Mouse (Mus musculus) megakaryocyte, embryonic 14.5 days (primary cell): ENCODE measurements around the gene Fry. TPM values are rescaled to one million over a fixed set of nuclear protein-coding genes. Genes with fewer than 3 reads are reported as not detected.

Experiments
- H3K27me3 ChIP-seq: replicated peaks from 2 replicates; pipeline ENCODE3; 2012; ENCODE audit warnings: inconsistent platforms
- H3K36me3 ChIP-seq: replicated peaks from 2 replicates; pipeline ENCODE3; 2012; ENCODE audit warnings: low read length, inconsistent platforms, mixed read lengths
- H3K4me1 ChIP-seq: 2 replicates; pipeline ENCODE4 v1.6.1; 2012; ENCODE audit warnings: inconsistent platforms
- H3K4me3 ChIP-seq: replicated peaks from 2 replicates; pipeline ENCODE3; 2012; ENCODE audit warnings: moderate library complexity, mild to moderate bottlenecking, inconsistent platforms
- H3K9me3 ChIP-seq: 2 replicates; pipeline ENCODE4 v1.6.1; 2012; ENCODE audit warnings: inconsistent platforms
- FLI1 ChIP-seq: IDR thresholded peaks from 2 replicates; pipeline ENCODE4 v1.6.1; 2012; ENCODE audit warnings: low read length, inconsistent platforms, mixed read lengths
- GATA1 ChIP-seq: IDR thresholded peaks from 3 replicates; pipeline ENCODE4 v1.6.1; 2012; ENCODE audit warnings: mixed read lengths, low read length, inconsistent platforms, borderline replicate concordance
- polyA plus RNA-seq: library from polyadenylated mRNA; stranded (reverse); fragments of >175 nt; gene quantifications from 2 replicates; pipeline ENCODE4 v1.2.3, GENCODE M21; 2012; ENCODE audit warnings: low replicate concordance; ENCODE audit not compliant: insufficient read depth

The Fry gene
- polyA plus RNA-seq, 1 experiment = 1.5 TPM

- Histone ChIP-seq H3K36me3 (peaks cover 6% of the 10 kb centered on the region), H3K4me3 (no peak overlapping the region), H3K27me3 (no peaks in the 10 kb centered on the region), H3K4me1 (peaks cover 18% of the 10 kb centered on the region), H3K9me3 (no peaks in the 10 kb centered on the region)
- TF ChIP-seq GATA1 (no peak), FLI1 (no peak)
Measured at GRCm38 (mm10) chr5:150164671-150165070, 46.2 kb downstream of the Fry start.

- Histone ChIP-seq H3K4me3 (no peak overlapping the region), H3K36me3 (peaks cover 3% of the 10 kb centered on the region), H3K4me1 (peaks cover 10% of the 10 kb centered on the region; the same call in 1 of the 2 replicates), H3K27me3 (no peaks in the 10 kb centered on the region), H3K9me3 (peaks cover 4% of the 10 kb centered on the region; the same call in 1 of the 2 replicates)
- TF ChIP-seq FLI1 (no peak), GATA1 (no peak)
Measured at GRCm38 (mm10) chr5:150166811-150167210, 48.4 kb downstream of the Fry start.

GRCm38 (mm10) chr5:150167287-150167686 lies 48.8 kb downstream of the Fry start:
- Histone ChIP-seq H3K4me3 (no peak overlapping the region), H3K27me3 (no peaks in the 10 kb centered on the region), H3K36me3 (peaks cover 8% of the 10 kb centered on the region), H3K4me1 (peaks cover 7% of the 10 kb centered on the region; the same call in 1 of the 2 replicates), H3K9me3 (peaks cover 5% of the 10 kb centered on the region; the same call in 1 of the 2 replicates)
- no peak for TF ChIP-seq FLI1
- no peak for TF ChIP-seq GATA1

- TF ChIP-seq GATA1 = no peak
- peaks cover 7% of the 10 kb centered on the region; the same call in 1 of the 2 replicates for H3K4me1 ChIP-seq
- H3K27me3 ChIP-seq = no peaks in the 10 kb centered on the region
- peaks cover 10% of the 10 kb centered on the region; the same call in 1 of the 2 replicates for H3K9me3 ChIP-seq
- H3K4me3 ChIP-seq = no peak overlapping the region
- peaks cover 12% of the 10 kb centered on the region for H3K36me3 ChIP-seq
Measured at GRCm38 (mm10) chr5:150168712-150169111, 50.3 kb downstream of the Fry start.

GRCm38 (mm10) chr5:150171562-150171961 lies 53.1 kb downstream of the Fry start:
- H3K27me3 ChIP-seq = no peaks in the 10 kb centered on the region
- peaks cover 34% of the 10 kb centered on the region for H3K36me3 ChIP-seq
- TF ChIP-seq GATA1 = no peak
- TF ChIP-seq FLI1 = no peak
- no peak overlapping the region for H3K4me3 ChIP-seq
- peaks cover 12% of the 10 kb centered on the region for H3K4me1 ChIP-seq
- H3K9me3 ChIP-seq = peaks cover 30% of the 10 kb centered on the region

- H3K4me3 ChIP-seq = no peak overlapping the region
- peaks cover 18% of the 10 kb centered on the region for H3K4me1 ChIP-seq
- no peak for TF ChIP-seq GATA1
- TF ChIP-seq FLI1 = no peak
- H3K9me3 ChIP-seq = peaks cover 34% of the 10 kb centered on the region
- H3K27me3 ChIP-seq = no peaks in the 10 kb centered on the region
- peaks cover 37% of the 10 kb centered on the region for H3K36me3 ChIP-seq
Measured at GRCm38 (mm10) chr5:150173869-150174268, 55.4 kb downstream of the Fry start.

- Histone ChIP-seq H3K36me3 (peaks cover 44% of the 10 kb centered on the region), H3K4me3 (no peak overlapping the region), H3K9me3 (peaks cover 34% of the 10 kb centered on the region), H3K27me3 (no peaks in the 10 kb centered on the region), H3K4me1 (peaks cover 27% of the 10 kb centered on the region)
- no peak for TF ChIP-seq FLI1
- TF ChIP-seq GATA1 = no peak
Measured at GRCm38 (mm10) chr5:150174950-150175349, 56.5 kb downstream of the Fry start.

- H3K9me3 ChIP-seq = peaks cover 34% of the 10 kb centered on the region
- H3K4me1 ChIP-seq = peaks cover 36% of the 10 kb centered on the region
- no peaks in the 10 kb centered on the region for H3K27me3 ChIP-seq
- no peak for TF ChIP-seq GATA1
- no peak for TF ChIP-seq FLI1
- peaks cover 47% of the 10 kb centered on the region for H3K36me3 ChIP-seq
- peak overlapping the region; percentile 67 for H3K4me3 ChIP-seq
Measured at GRCm38 (mm10) chr5:150176251-150177015, 58.0 kb downstream of the Fry start.

- peaks cover 36% of the 10 kb centered on the region for H3K4me1 ChIP-seq
- peaks cover 42% of the 10 kb centered on the region for H3K36me3 ChIP-seq
- TF ChIP-seq FLI1 = no peak
- no peak for TF ChIP-seq GATA1
- H3K9me3 ChIP-seq = peaks cover 29% of the 10 kb centered on the region
- no peaks in the 10 kb centered on the region for H3K27me3 ChIP-seq
- no peak overlapping the region for H3K4me3 ChIP-seq
Measured at GRCm38 (mm10) chr5:150177757-150178156, 59.3 kb downstream of the Fry start.

GRCm38 (mm10) chr5:150178194-150178801 lies 59.9 kb downstream of the Fry start:
- H3K4me3 ChIP-seq = no peak overlapping the region
- peaks cover 30% of the 10 kb centered on the region for H3K9me3 ChIP-seq
- no peaks in the 10 kb centered on the region for H3K27me3 ChIP-seq
- no peak for TF ChIP-seq FLI1
- no peak for TF ChIP-seq GATA1
- peaks cover 36% of the 10 kb centered on the region for H3K4me1 ChIP-seq
- peaks cover 44% of the 10 kb centered on the region for H3K36me3 ChIP-seq
